Mouse (Mus musculus): Measurements from ENCODE around the gene Trpm2. TPM values are rescaled to one million over a fixed set of nuclear protein-coding genes. Genes with fewer than 3 reads are reported as not detected.
A peak's percentile ranks its signal among the peaks of the same experiment; 100 is the strongest.

The Trpm2 gene
- polyA plus RNA-seq, 1 experiment from 2014 or later, result 0.20 TPM

DNA sequence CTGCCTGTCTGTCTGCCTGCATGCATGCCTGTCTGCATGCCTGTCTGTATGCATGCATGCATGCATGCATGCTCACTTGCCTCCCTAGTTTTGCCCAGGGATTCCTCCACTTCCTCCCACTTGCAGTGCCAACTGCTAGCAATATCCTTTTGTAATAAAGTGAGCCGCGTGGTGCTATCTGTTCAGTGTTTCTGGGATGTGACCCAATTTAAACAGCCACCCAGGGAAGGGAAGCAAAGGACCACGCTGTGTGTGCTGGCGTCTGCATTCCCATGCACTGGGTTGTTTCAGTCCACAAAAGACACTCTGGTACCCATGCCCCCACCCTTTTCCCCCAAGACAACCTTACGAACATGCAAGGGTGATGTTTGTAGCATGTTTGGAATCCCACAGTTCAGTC lies 49.4 kb downstream of the Trpm2 start:
- DNase-seq (ENCODE audit: low spot score), result no peak
- TF ChIP-seq CTCF (IDR thresholded peaks at IDR 0.05; ENCODE audit: low read depth), result no peak
- Histone ChIP-seq H3K9ac (ENCODE audit: low read depth, low read length) (no peak overlapping the region), H3K36me3 (ENCODE audit: insufficient read depth, low read length) (no peaks in the 10 kb centered on the region), H3K4me3 (replicated peaks; ENCODE audit: low read depth, low read length) (no peak overlapping the region), H3K9me3 (replicated peaks; ENCODE audit: low read length) (no peaks in the 10 kb centered on the region), H3K4me1 (replicated peaks; ENCODE audit: insufficient read depth, low read length) (no peaks in the 10 kb centered on the region), H3K27me3 (ENCODE audit: insufficient read depth, low read length) (no peaks in the 10 kb centered on the region), H3K27ac (no peak overlapping the region), H3K4me2 (ENCODE audit: low read length) (no peak overlapping the region)
- ATAC-seq (replicated peaks; ENCODE audit: low FRiP score, low read depth), result no peak
- 64% methylated on average over 5 of the region's 5 CpGs for WGBS

DNA sequence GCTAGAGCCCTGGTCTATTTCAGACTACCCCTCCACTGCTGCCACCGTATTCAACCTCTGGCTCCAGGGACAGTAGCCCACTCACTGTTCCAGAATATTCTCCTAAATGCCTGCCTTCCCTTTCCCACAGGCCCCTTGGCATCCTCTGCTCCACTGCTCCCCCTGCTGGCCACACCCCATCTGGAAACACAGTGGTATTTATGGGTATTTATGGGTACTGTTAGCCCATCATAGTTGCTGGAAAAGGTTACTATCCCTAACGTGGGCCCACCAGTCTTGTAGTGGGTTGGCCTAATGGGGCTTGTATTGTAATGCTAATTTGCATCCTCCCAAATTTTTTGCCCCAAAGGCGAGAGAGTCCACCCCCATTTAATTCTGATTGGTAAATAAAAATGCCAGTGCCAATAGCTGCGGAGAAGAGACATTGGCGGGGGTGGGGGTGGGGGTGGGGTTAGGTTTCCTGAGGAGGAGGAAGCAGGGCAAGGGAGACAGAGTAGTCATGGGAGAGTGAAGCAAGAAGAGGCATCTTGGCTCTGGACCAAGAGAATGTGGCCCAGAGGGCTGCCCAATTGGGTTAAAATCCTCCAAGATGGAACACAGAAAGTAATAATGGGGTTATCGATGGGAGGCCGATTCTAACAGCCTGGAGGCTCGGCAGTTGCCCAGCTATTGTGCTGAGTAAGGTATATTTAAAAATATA lies 53.6 kb downstream of the Trpm2 start:
- ATAC-seq (replicated peaks; ENCODE audit: low FRiP score, low read depth) (no peak), DNase-seq (ENCODE audit: low spot score) (peak; percentile 9)
- whole genome bisulfite sequencing, result 67% methylated on average over 8 of the region's 8 CpGs

DNA sequence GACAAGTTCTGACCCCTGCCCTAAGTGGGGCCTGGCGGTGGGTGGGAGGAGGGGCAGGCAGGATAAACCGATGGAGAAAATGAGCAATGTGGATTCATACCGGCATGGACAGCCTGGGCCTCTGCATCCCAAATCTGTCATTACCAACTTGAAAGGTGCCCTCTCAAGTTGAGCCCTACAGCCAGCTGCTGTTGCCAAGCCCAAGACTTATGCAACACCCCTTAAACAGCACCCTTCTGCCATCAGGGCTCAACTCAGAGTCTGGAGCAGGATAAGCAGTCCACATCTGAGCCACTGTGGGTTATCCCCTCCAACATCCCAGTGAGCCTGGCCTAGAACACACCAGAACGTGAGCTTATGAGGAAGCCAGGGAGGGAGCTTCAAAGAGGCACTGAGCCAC lies 57.1 kb downstream of the Trpm2 start:
- H3K27me3 ChIP-seq (ENCODE audit: insufficient read depth, low read length), result no peaks in the 10 kb centered on the region

More for the DNA sequence above, 53.6 kb downstream of the Trpm2 start:
- TF ChIP-seq CTCF (IDR thresholded peaks at IDR 0.05; ENCODE audit: low read depth), result peak; percentile 78
- Histone ChIP-seq H3K9ac (ENCODE audit: low read depth, low read length) (no peak overlapping the region), H3K4me2 (ENCODE audit: low read length) (no peak overlapping the region), H3K36me3 (ENCODE audit: insufficient read depth, low read length) (no peaks in the 10 kb centered on the region), H3K4me3 (replicated peaks; ENCODE audit: low read depth, low read length) (no peak overlapping the region), H3K4me1 (replicated peaks; ENCODE audit: insufficient read depth, low read length) (no peaks in the 10 kb centered on the region), H3K27ac (no peak overlapping the region), H3K27me3 (ENCODE audit: insufficient read depth, low read length) (no peaks in the 10 kb centered on the region), H3K9me3 (replicated peaks; ENCODE audit: low read length) (no peaks in the 10 kb centered on the region)

DNA sequence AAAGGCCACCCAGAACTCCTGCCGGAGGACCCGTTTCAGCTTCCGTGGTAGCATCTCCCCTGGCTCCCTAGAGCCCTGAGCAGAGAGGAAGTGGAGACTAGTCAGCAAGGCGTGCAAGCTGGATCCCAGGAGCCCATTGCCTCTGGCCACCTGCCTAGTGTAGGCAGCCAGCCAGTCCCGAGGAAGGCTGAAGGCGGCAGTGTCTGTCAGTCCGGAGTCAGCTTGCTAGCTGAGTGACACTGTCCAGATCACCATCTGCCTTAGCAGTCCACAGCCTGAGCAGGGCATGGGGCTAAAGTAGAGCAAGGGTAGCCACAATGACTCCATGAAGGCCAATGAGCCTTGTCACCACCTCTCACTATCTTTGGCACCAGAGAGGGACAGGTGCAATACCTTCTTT lies 57.8 kb downstream of the Trpm2 start:
- Histone ChIP-seq H3K27me3 (ENCODE audit: insufficient read depth, low read length) (no peaks in the 10 kb centered on the region), H3K4me2 (ENCODE audit: low read length) (no peak overlapping the region), H3K36me3 (ENCODE audit: insufficient read depth, low read length) (no peaks in the 10 kb centered on the region), H3K4me1 (replicated peaks; ENCODE audit: insufficient read depth, low read length) (no peaks in the 10 kb centered on the region), H3K9ac (ENCODE audit: low read depth, low read length) (no peak overlapping the region), H3K4me3 (replicated peaks; ENCODE audit: low read depth, low read length) (no peak overlapping the region), H3K27ac (no peak overlapping the region), H3K9me3 (replicated peaks; ENCODE audit: low read length) (no peaks in the 10 kb centered on the region)
- TF ChIP-seq CTCF (IDR thresholded peaks at IDR 0.05; ENCODE audit: low read depth), result no peak
- WGBS, result 65% methylated on average over 7 of the region's 7 CpGs
- ATAC-seq (replicated peaks; ENCODE audit: low FRiP score, low read depth) (no peak), DNase-seq (ENCODE audit: low spot score) (no peak)

More for the DNA sequence above, 57.1 kb downstream of the Trpm2 start:
- no peak for TF ChIP-seq CTCF (IDR thresholded peaks at IDR 0.05; ENCODE audit: low read depth)
- DNase-seq (ENCODE audit: low spot score) (no peak), ATAC-seq (replicated peaks; ENCODE audit: low FRiP score, low read depth) (no peak)
- no peaks in the 10 kb centered on the region for H3K9me3 ChIP-seq (replicated peaks; ENCODE audit: low read length)
- no peaks in the 10 kb centered on the region for H3K4me1 ChIP-seq (replicated peaks; ENCODE audit: insufficient read depth, low read length)
- WGBS, result 62% methylated on average over 4 of the region's 4 CpGs
- no peak overlapping the region for H3K27ac ChIP-seq
- H3K4me3 ChIP-seq (replicated peaks; ENCODE audit: low read depth, low read length), result no peak overlapping the region
- no peak overlapping the region for H3K9ac ChIP-seq (ENCODE audit: low read depth, low read length)
- no peak overlapping the region for H3K4me2 ChIP-seq (ENCODE audit: low read length)
- H3K36me3 ChIP-seq (ENCODE audit: insufficient read depth, low read length), result no peaks in the 10 kb centered on the region

GRCm38 (mm10) chr10:77902894-77903715 lies 67.3 kb downstream of the Trpm2 start:
- Histone ChIP-seq H3K4me2 (ENCODE audit: low read length) (peak overlapping the region; percentile 93), H3K27me3 (ENCODE audit: insufficient read depth, low read length) (no peaks in the 10 kb centered on the region), H3K4me1 (replicated peaks; ENCODE audit: insufficient read depth, low read length) (0 out of 2 replicates have a peak, but pooled peaks cover 2% of the 10 kb centered on the region), H3K9ac (ENCODE audit: low read depth, low read length) (peak overlapping the region; percentile 57; the same call in 1 of the 2 replicates), H3K4me3 (replicated peaks; ENCODE audit: low read depth, low read length) (peak overlapping the region; percentile 62), H3K27ac (no peak overlapping the region), H3K36me3 (ENCODE audit: insufficient read depth, low read length) (no peaks in the 10 kb centered on the region), H3K9me3 (replicated peaks; ENCODE audit: low read length) (no peaks in the 10 kb centered on the region)
- WGBS, result 5% methylated on average over 34 of the region's 35 CpGs
- peak; percentile 74 for DNase-seq (ENCODE audit: low spot score)
- TF ChIP-seq CTCF (IDR thresholded peaks at IDR 0.05; ENCODE audit: low read depth), result no peak
- ATAC-seq (replicated peaks; ENCODE audit: low FRiP score, low read depth), result peak; percentile 88

DNA sequence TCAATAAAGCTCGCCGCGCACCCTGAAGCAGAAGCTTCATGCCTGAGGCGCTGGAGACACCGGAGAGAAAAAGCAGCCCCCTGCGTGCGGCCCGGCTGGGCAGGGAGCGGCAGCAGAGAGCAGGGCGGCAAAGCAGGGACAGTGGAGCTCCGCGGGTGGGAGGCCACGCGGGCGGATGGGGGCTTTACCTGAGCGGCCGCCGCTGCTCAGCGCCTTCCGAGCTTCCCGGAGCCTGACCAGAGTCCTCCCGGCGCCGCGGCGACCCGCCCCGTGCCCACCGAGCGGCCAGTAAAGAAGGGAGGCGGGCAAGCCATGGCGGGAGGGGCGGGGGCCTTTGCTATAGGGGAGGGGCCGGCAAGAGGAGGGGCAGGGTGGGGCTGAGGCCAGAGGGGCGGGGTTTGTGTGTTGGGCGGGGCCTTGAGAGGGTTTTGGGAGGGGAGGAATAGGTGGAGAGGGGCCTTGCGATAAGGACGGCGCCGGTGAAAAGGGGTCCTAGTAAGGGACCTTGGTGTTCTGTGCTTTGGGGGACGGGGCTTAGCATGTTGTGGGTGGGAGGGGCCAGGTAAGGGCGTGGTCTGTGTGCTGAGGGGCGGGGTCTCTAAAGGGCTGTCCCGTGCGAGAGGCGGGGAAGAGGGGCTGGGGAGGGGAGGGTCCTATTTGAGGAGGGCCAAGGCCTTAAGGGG lies 68.0 kb downstream of the Trpm2 start, which contains the start of gene Lrrc3:
Gene Lrrc3 (minus strand): TSS at position 326 of the 683 bp plus-strand sequence.
- Histone ChIP-seq H3K9me3 (replicated peaks; ENCODE audit: low read length) (no peaks in the 10 kb centered on the region), H3K4me3 (replicated peaks; ENCODE audit: low read depth, low read length) (peak within 1 kb of the TSS; percentile 62), H3K27ac (no peak within 1 kb of the TSS), H3K4me1 (replicated peaks; ENCODE audit: insufficient read depth, low read length) (0 out of 2 replicates have a peak, but pooled peaks cover 2% of the 10 kb centered on the region), H3K9ac (ENCODE audit: low read depth, low read length) (peak within 1 kb of the TSS; percentile 57; the same call in 1 of the 2 replicates), H3K4me2 (ENCODE audit: low read length) (peak within 1 kb of the TSS; percentile 93), H3K27me3 (ENCODE audit: insufficient read depth, low read length) (no peaks in the 10 kb centered on the region), H3K36me3 (ENCODE audit: insufficient read depth, low read length) (no peaks in the 10 kb centered on the region)
- peak; percentile 40; the same call in 1 of the 2 replicates for TF ChIP-seq CTCF (IDR thresholded peaks at IDR 0.05; ENCODE audit: low read depth)
- peak; percentile 89 for ATAC-seq (replicated peaks; ENCODE audit: low FRiP score, low read depth)
- peak; percentile 69 for DNase-seq (ENCODE audit: low spot score)
- under 1% methylated on average over 43 of the region's 46 CpGs for WGBS
